Mouse (Mus musculus): ENCODE results near the gene Gpr89. TPM values are rescaled to one million over a fixed set of nuclear protein-coding genes. Genes with fewer than 3 reads are reported as not detected.

Gene Gpr89
- total RNA-seq, 2 experiments from 2014 or later = 40.2 to 45.0 TPM

DNA sequence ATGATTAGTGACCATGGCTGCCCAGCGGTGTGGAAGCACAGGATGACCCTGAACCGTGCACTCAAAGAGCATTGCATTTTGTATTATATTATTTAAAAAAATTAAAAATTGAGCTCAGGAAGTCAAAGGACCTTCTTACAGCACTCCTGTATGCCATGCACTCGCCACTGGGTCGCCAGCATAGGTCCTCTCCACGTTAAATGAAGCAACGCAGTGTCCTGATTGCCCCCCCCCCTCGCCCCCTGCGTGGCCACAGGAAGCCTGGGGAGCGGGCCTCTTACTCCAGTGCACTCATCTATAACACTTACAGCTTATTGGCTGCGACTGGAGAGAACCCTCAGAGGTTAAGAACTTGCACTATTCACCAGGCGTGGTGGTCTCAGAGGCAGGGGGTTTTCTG lies 79.9 kb downstream of the Gpr89 start:
- DNase-seq (ENCODE audit: low spot score in 2 of 2) = no peak

DNA sequence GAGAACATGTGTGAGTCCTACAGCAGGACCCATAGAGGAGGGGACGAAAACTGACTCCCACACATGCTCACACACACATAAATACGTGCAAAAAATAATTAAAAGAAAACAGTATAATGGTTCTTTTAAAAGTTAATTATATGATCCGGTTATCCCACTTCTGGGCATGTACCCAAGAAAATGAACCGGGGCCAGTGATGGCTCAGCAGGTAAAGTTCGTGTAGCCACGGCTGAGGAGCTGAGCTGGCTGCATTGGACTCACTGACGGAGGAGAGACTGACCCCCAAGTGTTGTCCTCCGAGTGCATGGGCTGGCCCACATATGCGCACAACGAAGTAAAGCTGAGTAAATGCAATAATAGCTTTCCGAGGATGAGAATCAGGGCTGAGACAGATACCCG lies 80.5 kb downstream of the Gpr89 start:
- no peak for DNase-seq (ENCODE audit: low spot score in 2 of 2)

DNA sequence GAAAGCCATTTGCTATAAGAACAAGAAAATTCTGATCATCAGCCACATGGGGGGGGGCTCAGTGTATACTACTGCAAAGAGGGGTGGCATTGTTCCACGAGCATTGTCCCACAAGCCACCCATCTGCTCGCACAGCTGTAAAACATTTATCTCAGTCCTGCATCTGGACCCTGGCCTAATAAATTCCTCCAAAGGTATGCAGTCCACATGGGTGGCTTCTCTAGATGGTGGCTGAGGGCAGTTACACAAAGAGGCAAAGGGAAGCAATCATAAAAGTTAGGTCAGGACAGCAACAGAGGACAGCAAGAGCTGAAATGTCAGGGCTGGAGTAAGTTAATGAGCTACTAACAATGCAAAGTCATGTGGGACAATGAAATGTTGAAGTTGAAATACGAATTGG lies 81.4 kb downstream of the Gpr89 start:
- no peak for DNase-seq (ENCODE audit: low spot score in 2 of 2)

DNA sequence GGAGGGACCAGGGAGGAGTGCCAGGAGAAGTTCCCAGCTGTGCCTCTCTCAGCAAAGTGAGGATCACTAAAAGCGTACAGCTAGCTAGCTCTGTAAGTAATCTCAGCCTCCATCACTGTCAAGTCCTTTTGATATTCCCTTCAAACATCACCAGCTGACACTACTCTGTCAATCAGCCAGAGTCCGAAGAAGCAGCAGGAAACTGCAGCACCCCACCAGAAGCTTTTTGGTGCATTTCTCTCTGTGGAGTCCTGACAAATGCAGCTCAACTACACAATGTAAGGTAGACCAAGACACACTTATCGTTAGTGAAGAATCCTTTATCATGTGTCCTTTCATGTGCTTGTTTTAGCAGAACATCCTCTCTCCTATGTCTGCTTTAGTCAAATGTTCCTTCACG lies 83.6 kb downstream of the Gpr89 start:
- DNase-seq (ENCODE audit: low spot score in 2 of 2) = no peak

DNA sequence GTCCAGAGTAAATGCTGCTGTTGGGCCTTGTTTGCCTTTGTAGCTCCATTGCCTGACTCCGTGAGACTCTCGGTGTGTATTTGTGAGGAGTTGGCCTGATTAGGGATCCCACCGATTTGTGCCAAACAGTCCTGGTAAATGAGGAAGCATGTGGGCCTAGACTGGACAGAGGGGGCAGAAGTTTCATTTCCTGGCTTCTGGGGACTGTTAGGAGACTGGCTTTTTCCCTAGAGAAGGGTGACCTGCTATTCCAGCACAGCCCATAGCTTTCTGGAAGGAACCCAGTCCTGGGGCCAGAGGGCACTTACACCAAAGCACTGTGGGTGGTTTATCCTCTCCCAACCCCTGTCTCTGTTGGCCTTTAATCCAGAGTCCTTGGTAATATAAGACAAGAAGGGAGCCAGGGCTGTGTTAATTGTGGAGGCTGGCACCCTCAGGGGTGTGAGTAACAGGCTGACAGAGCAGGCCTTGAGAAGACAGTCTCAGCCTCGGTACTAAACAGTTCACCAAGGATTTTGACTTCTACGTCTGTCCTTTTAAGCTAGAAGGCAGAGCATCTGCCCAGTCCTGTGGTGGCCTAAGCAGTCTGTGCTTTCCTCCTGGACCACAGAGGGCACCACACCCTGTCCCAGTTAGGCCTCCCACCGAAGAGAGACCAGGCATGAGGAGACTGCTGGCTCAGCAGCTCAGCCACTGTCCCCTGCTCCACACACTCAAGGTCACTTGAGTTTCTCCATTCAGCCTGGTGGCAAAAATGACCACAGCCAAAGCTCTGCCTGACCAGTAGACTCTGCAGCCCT lies 84.8 kb downstream of the Gpr89 start:
- DNase-seq (ENCODE audit: low spot score in 2 of 2) = no peak

Other genes starting within 250 kb of the Gpr89 start
- 1 to 10 TPM; 6.4 to 6.5 TPM for gene Ankrd35, start 235.2 kb downstream of the Gpr89 start, total RNA-seq (2021)
- gene Pias3, start 209.0 kb downstream of the Gpr89 start, total RNA-seq (2021) = 10 to 100 TPM; 28.1 to 30.0 TPM
- 10 to 100 TPM; 12.1 to 14.6 TPM for gene Nudt17, start 196.8 kb downstream of the Gpr89 start, total RNA-seq (2021)
- gene Polr3c, start 177.7 kb downstream of the Gpr89 start, total RNA-seq (2021) = 10 to 100 TPM; 25.5 to 26.3 TPM
- 10 to 100 TPM; 59.6 to 60.9 TPM for gene Rnf115, start 177.7 kb downstream of the Gpr89 start, total RNA-seq (2021)
- under 1 TPM; 0.29 to 0.58 TPM for gene Pdzk1, start 76.1 kb downstream of the Gpr89 start, total RNA-seq (2021)
- gene Cd160, start 76.0 kb downstream of the Gpr89 start, total RNA-seq (2021) = not detected
- gene Gja5, start 653 bp downstream of the Gpr89 start, total RNA-seq (2021) = 1 to 10 TPM; 1.4 to 4.1 TPM
- gene Gja8, start 20.7 kb upstream of the Gpr89 start, total RNA-seq (2021) = not detected